In genomic region chr2:25400764-25401163, GRCm38 (mm10) we compare ENCODE assay signal across 9 mouse cellular contexts. TPM values are rescaled to one million over a fixed set of nuclear protein-coding genes. Genes with fewer than 3 reads are reported as not detected.
DNase-seq lines count a peak whose midpoint lies in the region; ATAC-seq and TF ChIP-seq lines count a peak whose summit lies in the region.
"Had no signal": no experiment of that assay in that cellular context is flagged by ENCODE, and none has a peak within 500 bp of the region (broad histone marks: within the 10 kb centered on the region; RNA-seq: fewer than 3 reads in every experiment).

No protein-coding gene starts in this region.

- no peak overlapping the region for H3ac ChIP-seq in C2C12 (ENCODE audit: control insufficient read depth, insufficient read length, low read depth)

- H3K36me3 ChIP-seq in C2C12 (ENCODE audit: control insufficient read depth, insufficient read depth), result no peaks in the 10 kb centered on the region
- no peaks in the 10 kb centered on the region for H3K36me3 ChIP-seq in embryonic facial prominence, embryonic 12.5 days
- H3K36me3 ChIP-seq in heart, embryonic 15.5 days, result no peaks in the 10 kb centered on the region

- no peaks in the 10 kb centered on the region for H3K79me3 ChIP-seq in C2C12 (ENCODE audit: low read depth)

- peaks cover 9% of the 10 kb centered on the region; the same call in 1 of the 2 replicates for H3K4me1 ChIP-seq in embryonic facial prominence, embryonic 12.5 days
- H3K4me1 ChIP-seq in heart, embryonic 15.5 days (replicated peaks), result peaks cover 18% of the 10 kb centered on the region

- 2% methylated on average over 17 of the region's 17 CpGs for WGBS in embryonic facial prominence, embryonic 12.5 days
- WGBS in heart, embryonic 15.5 days, result 3% methylated on average over 17 of the region's 17 CpGs

- peak; percentile 63 to 69 for DNase-seq in adrenal gland, adult 18-20 months (ENCODE audit: low spot score in 2 of 2)
- DNase-seq in kidney, postnatal 10 days, result peak; percentile 80
- DNase-seq in lung, postnatal 4 days, result peak; percentile 48 to 62
- DNase-seq in right cerebral cortex, postnatal 4 days, result peak; percentile 68
- DNase-seq in natural killer cell, adult 2 months (ENCODE audit: low spot score in 2 of 2), result no peak

- TF ChIP-seq CTCF in C2C12 (IDR thresholded peaks at IDR 0.05; ENCODE audit: control insufficient read depth, insufficient read depth, insufficient read length), result peak; percentile 71

- no peaks in the 10 kb centered on the region for H3K9me3 ChIP-seq in embryonic facial prominence, embryonic 12.5 days
- no peaks in the 10 kb centered on the region for H3K9me3 ChIP-seq in heart, embryonic 15.5 days (replicated peaks)

- no peak for ATAC-seq in embryonic facial prominence, embryonic 12.5 days (ENCODE audit: insufficient number of reproducible peaks, insufficient read depth, low FRiP score, low TSS enrichment)
- ATAC-seq in heart, embryonic 15.5 days (replicated peaks; ENCODE audit: insufficient number of reproducible peaks, insufficient read depth, low FRiP score, low read depth), result no peak

- H3K4me2 ChIP-seq in embryonic facial prominence, embryonic 12.5 days (replicated peaks), result peak overlapping the region; percentile 27
- H3K4me2 ChIP-seq in heart, embryonic 15.5 days, result peak overlapping the region; percentile 44

- H3K27me3 ChIP-seq in C2C12 (ENCODE audit: control insufficient read depth, insufficient read depth, insufficient read length), result peaks cover 44% of the 10 kb centered on the region
- peaks cover 91% of the 10 kb centered on the region for H3K27me3 ChIP-seq in embryonic facial prominence, embryonic 12.5 days
- H3K27me3 ChIP-seq in heart, embryonic 15.5 days, result peaks cover 94% of the 10 kb centered on the region

- no peak overlapping the region for H3K27ac ChIP-seq in embryonic facial prominence, embryonic 12.5 days
- H3K27ac ChIP-seq in heart, embryonic 15.5 days, result no peak overlapping the region

- H3K9ac ChIP-seq in embryonic facial prominence, embryonic 12.5 days, result no peak overlapping the region
- H3K9ac ChIP-seq in heart, embryonic 15.5 days, result no peak overlapping the region

- H3K79me2 ChIP-seq in C2C12 (ENCODE audit: control insufficient read depth, insufficient read depth), result peaks cover 14% of the 10 kb centered on the region

- no peak overlapping the region for H3K4me3 ChIP-seq in C2C12 (ENCODE audit: insufficient read depth, poor library complexity, severe bottlenecking)
- H3K4me3 ChIP-seq in embryonic facial prominence, embryonic 12.5 days, result no peak overlapping the region
- peak overlapping the region; percentile 18; the same call in 1 of the 2 replicates for H3K4me3 ChIP-seq in heart, embryonic 15.5 days
- H3K4me3 ChIP-seq: erythroblast, embryonic 14.5 days had no signal

TF ChIP-seq in C2C12, 6 proteins besides CTCF, POLR2A, EP300 and RAD21:
- TF ChIP-seq FOSL1 (IDR thresholded peaks at IDR 0.05; ENCODE audit: insufficient read depth, low read length, poor library complexity, severe bottlenecking) (no peak), USF1 (IDR thresholded peaks at IDR 0.05; ENCODE audit: low read depth) (no peak), MYOD1 (IDR thresholded peaks at IDR 0.05; ENCODE audit: control insufficient read depth, insufficient read length, low read depth) (no peak), MAX (IDR thresholded peaks at IDR 0.05) (no peak), MYOG (IDR thresholded peaks at IDR 0.05; ENCODE audit: control insufficient read depth, extremely low read depth, insufficient read length) (no peak), CEBPB (IDR thresholded peaks at IDR 0.05; ENCODE audit: low read depth) (no peak)

RNA-seq across cellular contexts. Expression of gene Npdc1, which starts 1.6 kb away (rescaled TPM):
- 79.9 TPM for polyA plus RNA-seq in C2C12 (2012; fragmentation: generic; extraction: Trizol)
- 100 to 1,000 TPM; 125 to 161 TPM for total RNA-seq in adrenal gland, adult 18-20 months (2021)
- 47.7 and 60.0 TPM in 2 replicates for polyA plus RNA-seq in embryonic facial prominence, embryonic 12.5 days (2016; fragmentation: Nextera tagmentation; extraction: Ambion mirVana)
- 28.8 and 41.6 TPM in 2 replicates for polyA plus RNA-seq in heart, embryonic 15.5 days (2015; fragmentation: Nextera tagmentation; extraction: Ambion mirVana)
- polyA plus RNA-seq: erythroblast, embryonic 14.5 days had no signal

RNA-seq across cellular contexts. Expression of gene Entpd2, which starts 5.1 kb away (rescaled TPM):
- not detected for polyA plus RNA-seq in C2C12 (2012; fragmentation: generic; extraction: Trizol)
- total RNA-seq in adrenal gland, adult 18-20 months (2021), result 1 to 10 TPM; 3.2 to 8.3 TPM
- polyA plus RNA-seq in embryonic facial prominence, embryonic 12.5 days (2016; fragmentation: Nextera tagmentation; extraction: Ambion mirVana), result 0.41 and 0.42 TPM in 2 replicates
- 1.8 and 4.6 TPM in 2 replicates for polyA plus RNA-seq in heart, embryonic 15.5 days (2015; fragmentation: Nextera tagmentation; extraction: Ambion mirVana)
- polyA plus RNA-seq: erythroblast, embryonic 14.5 days had no signal

RNA-seq across cellular contexts. Expression of gene Fut7, which starts 22.3 kb away (rescaled TPM):
- 0.08 TPM for polyA plus RNA-seq in C2C12 (2012; fragmentation: generic; extraction: Trizol)
- total RNA-seq in adrenal gland, adult 18-20 months (2021), result under 1 TPM; 0.13 to 0.35 TPM
- not detected in 2 replicates for polyA plus RNA-seq in embryonic facial prominence, embryonic 12.5 days (2016; fragmentation: Nextera tagmentation; extraction: Ambion mirVana)
- polyA plus RNA-seq in heart, embryonic 15.5 days (2015; fragmentation: Nextera tagmentation; extraction: Ambion mirVana), result 0.08 and 0.15 TPM in 2 replicates

RNA-seq across cellular contexts. Expression of gene Abca2, which starts 27.7 kb away (rescaled TPM):
- 4.2 TPM for polyA plus RNA-seq in C2C12 (2012; fragmentation: generic; extraction: Trizol)
- 10 to 100 TPM; 36.9 to 48.5 TPM for total RNA-seq in adrenal gland, adult 18-20 months (2021)
- polyA plus RNA-seq in embryonic facial prominence, embryonic 12.5 days (2016; fragmentation: Nextera tagmentation; extraction: Ambion mirVana), result 4.8 and 5.2 TPM in 2 replicates
- 3.5 and 5.6 TPM in 2 replicates for polyA plus RNA-seq in heart, embryonic 15.5 days (2015; fragmentation: Nextera tagmentation; extraction: Ambion mirVana)

RNA-seq across cellular contexts. Expression of gene Sapcd2, which starts 28.6 kb away (rescaled TPM):
- 25.8 TPM for polyA plus RNA-seq in C2C12 (2012; fragmentation: generic; extraction: Trizol)
- not detected for total RNA-seq in adrenal gland, adult 18-20 months (2021)
- 51.4 and 51.6 TPM in 2 replicates for polyA plus RNA-seq in embryonic facial prominence, embryonic 12.5 days (2016; fragmentation: Nextera tagmentation; extraction: Ambion mirVana)
- 15.4 and 25.5 TPM in 2 replicates for polyA plus RNA-seq in heart, embryonic 15.5 days (2015; fragmentation: Nextera tagmentation; extraction: Ambion mirVana)

Comparison
In these comparisons a context has a peak if more than half of its experiments do, and no peak if none do; other contexts are left out.
1. DNase-seq: peak in adrenal gland, adult 18-20 months (2 of 2), kidney, postnatal 10 days (single experiment), lung, postnatal 4 days (2 of 2) and right cerebral cortex, postnatal 4 days (single experiment); none in natural killer cell, adult 2 months (0 of 2).